Comparison of ENCODE assay signal across 14 mouse cellular contexts in genomic region chr1:119590041-119590440, GRCm38 (mm10). TPM values are rescaled to one million over a fixed set of nuclear protein-coding genes. Genes with fewer than 3 reads are reported as not detected.
DNase-seq lines count a peak whose midpoint lies in the region; ATAC-seq and TF ChIP-seq lines count a peak whose summit lies in the region.
"Had no signal": no experiment of that assay in that cellular context is flagged by ENCODE, and none has a peak within 500 bp of the region (broad histone marks: within the 10 kb centered on the region; RNA-seq: fewer than 3 reads in every experiment).

No protein-coding gene starts in this region.

- no peaks in the 10 kb centered on the region for H3K9me3 ChIP-seq in lung, embryonic 14.5 days (ENCODE audit: low read depth, low read length)
- H3K9me3 ChIP-seq in hindbrain, postnatal 0 days (ENCODE audit: low read length) = no peaks in the 10 kb centered on the region
- H3K9me3 ChIP-seq: forebrain, embryonic 13.5 days; heart, embryonic 15.5 days; liver, embryonic 15.5 days had no signal

- H3K4me2 ChIP-seq in lung, embryonic 14.5 days = no peak overlapping the region
- no peak overlapping the region for H3K4me2 ChIP-seq in hindbrain, postnatal 0 days (ENCODE audit: low read depth, low read length)
- H3K4me2 ChIP-seq: forebrain, embryonic 13.5 days; heart, embryonic 15.5 days; liver, embryonic 15.5 days had no signal

- no peaks in the 10 kb centered on the region for H3K4me1 ChIP-seq in lung, embryonic 14.5 days (ENCODE audit: insufficient read depth)
- H3K4me1 ChIP-seq in hindbrain, postnatal 0 days (ENCODE audit: insufficient read depth, low read length) = no peaks in the 10 kb centered on the region
- H3K4me1 ChIP-seq: forebrain, embryonic 13.5 days; heart, embryonic 15.5 days had no signal

- TF ChIP-seq CTCF in gastrocnemius, adult 2 months (IDR thresholded peaks at IDR 0.05) = no peak
- TF ChIP-seq CTCF in lung, embryonic 14.5 days (IDR thresholded peaks at IDR 0.05; ENCODE audit: low read depth) = no peak
- no peak for TF ChIP-seq CTCF in hindbrain, postnatal 0 days (IDR thresholded peaks at IDR 0.05; ENCODE audit: low read depth)

- no peak for DNase-seq in gastrocnemius, adult 2 months
- no peak for DNase-seq in gastrocnemius, postnatal 4 days (ENCODE audit: low spot score in 2 of 2)
- peak; percentile 43 for DNase-seq in lung, embryonic 14.5 days
- no peak for DNase-seq in lung, postnatal 4 days
- DNase-seq in kidney, adult 9 months = peak; percentile 85
- DNase-seq in skeletal muscle tissue, adult 2 months (ENCODE audit: low read depth, low spot score) = peak; percentile 12
- no peak for DNase-seq in spleen, adult 12 weeks (ENCODE audit: low spot score)
- no peak for DNase-seq in hindbrain, postnatal 0 days (ENCODE audit: low spot score)
- DNase-seq: cerebellum, adult 18-20 months; thymus, adult 18-20 months had no signal

- 0 out of 2 replicates have a peak overlapping the region, but pooled peaks have one; percentile 6 for H3K27ac ChIP-seq in gastrocnemius, adult 2 months
- no peak overlapping the region for H3K27ac ChIP-seq in lung, embryonic 14.5 days (ENCODE audit: low read depth)
- H3K27ac ChIP-seq in hindbrain, postnatal 0 days = no peak overlapping the region
- H3K27ac ChIP-seq: forebrain, embryonic 13.5 days; heart, embryonic 15.5 days; liver, embryonic 15.5 days had no signal

- 63% methylated on average over 2 of the region's 2 CpGs for WGBS in lung, embryonic 14.5 days
- 83% methylated on average over 2 of the region's 2 CpGs for WGBS in hindbrain, postnatal 0 days

- H3K4me3 ChIP-seq in gastrocnemius, adult 2 months = no peak overlapping the region
- H3K4me3 ChIP-seq in lung, embryonic 14.5 days (ENCODE audit: low read depth, low read length) = no peak overlapping the region
- no peak overlapping the region for H3K4me3 ChIP-seq in hindbrain, postnatal 0 days (ENCODE audit: low read length)
- H3K4me3 ChIP-seq: forebrain, embryonic 13.5 days; heart, embryonic 15.5 days; liver, embryonic 15.5 days had no signal

- ATAC-seq in lung, embryonic 14.5 days (ENCODE audit: insufficient read depth) = no peak
- no peak for ATAC-seq in hindbrain, postnatal 0 days
- ATAC-seq: forebrain, embryonic 13.5 days; inflammation-experienced regulatory T-cells, adult 6 months had no signal

- H3K27me3 ChIP-seq in lung, embryonic 14.5 days (ENCODE audit: insufficient read depth, low read length) = no peaks in the 10 kb centered on the region
- H3K27me3 ChIP-seq in hindbrain, postnatal 0 days (ENCODE audit: insufficient read depth, low read length) = no peaks in the 10 kb centered on the region
- H3K27me3 ChIP-seq: forebrain, embryonic 13.5 days; heart, embryonic 15.5 days; liver, embryonic 15.5 days had no signal

- intact Hi-C loops in gastrocnemius, adult 2 months (cut with DNase I) = no loop called here

- 0 out of 2 replicates have a peak, but pooled peaks cover 5% of the 10 kb centered on the region for H3K36me3 ChIP-seq in lung, embryonic 14.5 days (ENCODE audit: insufficient read depth)
- H3K36me3 ChIP-seq in hindbrain, postnatal 0 days (ENCODE audit: insufficient read depth, low read length) = no peaks in the 10 kb centered on the region
- H3K36me3 ChIP-seq: heart, embryonic 15.5 days; liver, embryonic 15.5 days had no signal

- no peak overlapping the region for H3K9ac ChIP-seq in lung, embryonic 14.5 days
- H3K9ac ChIP-seq in hindbrain, postnatal 0 days (replicated peaks; ENCODE audit: low read length) = no peak overlapping the region
- H3K9ac ChIP-seq: forebrain, embryonic 13.5 days; heart, embryonic 15.5 days; liver, embryonic 15.5 days had no signal

RNA-seq across cellular contexts. Expression of gene Epb41l5, which starts 58.8 kb away (rescaled TPM):
- total RNA-seq in gastrocnemius, adult 2 months (2021) = 1 to 10 TPM; 3.2 to 3.9 TPM
- 1 to 10 TPM; 2.7 to 2.9 TPM for total RNA-seq in gastrocnemius, postnatal 4 days (2021)
- 49.9 and 55.7 TPM in 2 replicates for polyA plus RNA-seq in lung, embryonic 14.5 days (2014; fragmentation: Nextera tagmentation; extraction: Ambion mirVana)
- total RNA-seq in hindbrain, postnatal 0 days (2014; rRNA removed) = 10.9 and 13.0 TPM in 2 replicates
- polyA plus RNA-seq in hindbrain, postnatal 0 days (2015; fragmentation: Nextera tagmentation; extraction: Ambion mirVana) = 11.5 and 11.6 TPM in 2 replicates

Comparison
In these comparisons a context has a peak if more than half of its experiments do, and no peak if none do; other contexts are left out.
1. DNase-seq: peak in lung, embryonic 14.5 days (single experiment), kidney, adult 9 months (single experiment) and skeletal muscle tissue, adult 2 months (single experiment); none in gastrocnemius, adult 2 months (single experiment), gastrocnemius, postnatal 4 days (0 of 2), lung, postnatal 4 days (0 of 2), spleen, adult 12 weeks (single experiment) and hindbrain, postnatal 0 days (single experiment).